Mouse (Mus musculus): Measurements from ENCODE around the gene P2ry12.

DNA sequence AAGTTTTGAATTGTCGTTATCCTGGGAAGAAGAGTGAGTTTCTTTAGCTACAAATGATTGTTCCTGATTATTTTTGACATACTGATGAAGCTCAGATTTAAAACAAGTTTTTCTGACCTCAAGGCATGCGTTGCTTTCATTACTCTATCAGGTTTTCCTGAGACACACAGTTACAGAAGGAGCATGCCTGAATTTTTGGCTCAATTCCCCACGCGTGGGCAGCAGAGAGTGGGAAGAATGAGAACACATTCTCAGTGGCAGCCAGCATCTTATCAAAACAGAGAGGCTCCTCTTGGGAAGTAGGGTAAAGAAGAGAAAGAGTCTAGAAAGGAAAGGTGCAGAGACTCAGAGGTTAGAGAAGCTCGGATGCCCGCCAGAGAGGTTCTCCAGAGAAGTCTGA is 19.3 kb downstream of the P2ry12 start:
- TF ChIP-seq CTCF (IDR thresholded peaks at IDR 0.05; ENCODE audit: low read depth, low read length) (no peak), POLR2A (IDR thresholded peaks at IDR 0.05; ENCODE audit: borderline replicate concordance, low read depth, low read length) (no peak)

All from bone marrow macrophage, adult 2 months (primary cell).